Mouse (Mus musculus) megakaryocyte, embryonic 14.5 days (primary cell): ENCODE results near the gene Gm21983.

Experiments used
- FLI1 ChIP-seq: IDR thresholded peaks from 2 replicates; pipeline ENCODE4 v1.6.1; 2012; ENCODE audit warnings: low read length, inconsistent platforms, mixed read lengths
- GATA1 ChIP-seq: IDR thresholded peaks from 3 replicates; pipeline ENCODE4 v1.6.1; 2012; ENCODE audit warnings: mixed read lengths, low read length, inconsistent platforms, borderline replicate concordance

GRCm38 (mm10) chr7:27159882-27160281 lies 21.0 kb downstream of the Gm21983 start:
- TF ChIP-seq GATA1 (no peak), FLI1 (peak; percentile 26; the same call in 1 of the 2 replicates)
